Mouse (Mus musculus) liver, embryonic 14.5 days (tissue): ENCODE results near the gene Akap13. TPM values are rescaled to one million over a fixed set of nuclear protein-coding genes. Genes with fewer than 3 reads are reported as not detected.

Experiments used
- ATAC-seq: fragments of 200-750 bp; cut with Nextera tagmentation; 2 replicates; pipeline ENCODE4 v1.8.0; 2017; ENCODE audit warnings: moderate number of reproducible peaks, mild to moderate bottlenecking, moderate library complexity; ENCODE audit not compliant: insufficient read depth
- DNase-seq, 3 experiments: peaks; one replicate each; pipeline ENCODE4 v3.0.0-alpha.2; 2012 to 2013; ENCODE audit warnings: low read depth in 3 of 3, low spot score in 3 of 3
- H3K27ac ChIP-seq: fragments of 300-500 bp; sonication (generic); 2 replicates; pipeline ENCODE4 v1.5.1; 2014; ENCODE audit warnings: moderate library complexity, mild to moderate bottlenecking, control low read depth, inconsistent platforms
- H3K27me3 ChIP-seq: fragments of 300-500 bp; sonication (generic); 2 replicates; pipeline ENCODE4 v1.6.1; 2014; ENCODE audit warnings: mild to moderate bottlenecking, low read length, moderate library complexity; ENCODE audit not compliant: control insufficient read depth, insufficient read depth
- H3K36me3 ChIP-seq: fragments of 300-500 bp; sonication (generic); replicated peaks from 2 replicates; pipeline ENCODE4 v1.6.1; 2014; ENCODE audit warnings: low read depth; ENCODE audit not compliant: control insufficient read depth, insufficient read depth
- H3K4me1 ChIP-seq, 2 experiments: fragments of 200-500 bp in 1 of 2; fragments of 300-500 bp in 1 of 2; sonication (generic) in 1 of 2; replicated peaks; 2 replicates each; pipeline ENCODE4 v1.6.1; 2012 to 2014; ENCODE audit warnings: antibody characterized with exemption in 1 of 2, inconsistent platforms in 1 of 2, low read length in 1 of 2; ENCODE audit not compliant: control insufficient read depth in 2 of 2, insufficient read depth in 2 of 2
- H3K4me2 ChIP-seq: fragments of 300-500 bp; sonication (generic); 2 replicates; pipeline ENCODE4 v1.6.1; 2014; ENCODE audit warnings: low read depth, mild to moderate bottlenecking, control low read depth, moderate library complexity
- H3K4me3 ChIP-seq, 2 experiments: fragments of 200-500 bp in 1 of 2; fragments of 300-500 bp in 1 of 2; sonication (generic) in 1 of 2; 2 replicates each; pipeline ENCODE4 v1.5.1; 2012 to 2014; ENCODE audit warnings: low read depth in 2 of 2, low read length in 2 of 2, mild to moderate bottlenecking in 2 of 2, control low read depth in 1 of 2, inconsistent platforms in 1 of 2, moderate library complexity in 1 of 2; ENCODE audit not compliant: insufficient read depth in 1 of 2
- H3K9ac ChIP-seq: fragments of 300-500 bp; sonication (generic); replicated peaks from 2 replicates; pipeline ENCODE4 v1.6.1; 2014; ENCODE audit warnings: mild to moderate bottlenecking, control low read depth, moderate library complexity
- H3K9me3 ChIP-seq: fragments of 300-500 bp; sonication (generic); 2 replicates; pipeline ENCODE4 v1.6.1; 2016; ENCODE audit warnings: low read length, mixed read lengths; ENCODE audit not compliant: control insufficient read depth
- CTCF ChIP-seq: IDR thresholded peaks from 2 replicates; pipeline ENCODE4 v1.5.1; 2016; ENCODE audit warnings: antibody characterized with exemption, low read depth, control low read depth
- EP300 ChIP-seq: IDR thresholded peaks from 2 replicates; pipeline ENCODE4 v1.6.1; 2016; ENCODE audit warnings: antibody characterized with exemption, low read depth
- WGBS: fragments of 180-500 bp; shearing (Covaris S2); extraction: QIAGEN DNeasy Blood & Tissue Kit; methylation state at CpG from one replicate; pipeline ENCODE4 v1.1.7; 2014; ENCODE audit not compliant: insufficient replicate concordance; 5-methylcytosine and 5-hydroxymethylcytosine counted together
- polyA plus RNA-seq, 2 experiments: library from polyadenylated mRNA; depleted of rRNA in 1 of 2; stranded (reverse) in 1 of 2; unstranded in 1 of 2; fragments of >200 nt; fragmentation: Nextera tagmentation in 1 of 2; extraction: Ambion mirVana in 1 of 2; gene quantifications; 2 replicates each; pipeline versions ENCODE4 v1.2.1 to v1.2.3; 2012 to 2014

Gene Akap13
- polyA plus RNA-seq, 2 experiments: 9.0 to 28.1 TPM

GRCm38 (mm10) chr7:75587727-75588126 is 132.4 kb downstream of the Akap13 start:
- DNase-seq: peak; percentile 80 to 86 (median 84)
- Histone ChIP-seq H3K4me3 (peak overlapping the region; percentile 63 to 74), H3K27me3 (no peaks in the 10 kb centered on the region), H3K4me2 (peak overlapping the region; percentile 85), H3K36me3 (no peaks in the 10 kb centered on the region; the same call in 1 of the 2 replicates), H3K9ac (peak overlapping the region; percentile 75), H3K4me1 (peaks cover 40 to 55% of the 10 kb centered on the region in 2 experiments), H3K9me3 (no peaks in the 10 kb centered on the region), H3K27ac (peak overlapping the region; percentile 83)
- TF ChIP-seq EP300 (0 out of 2 replicates have a peak, but pooled peaks have one; percentile 29), CTCF (no peak)
- peak; percentile 76 for ATAC-seq
- WGBS: 17% methylated on average over 5 of the region's 5 CpGs

GRCm38 (mm10) chr7:75589304-75589973 is 134.1 kb downstream of the Akap13 start:
- TF ChIP-seq EP300 (0 out of 2 replicates have a peak, but pooled peaks have one; percentile 28), CTCF (peak; percentile 14; the same call in 1 of the 2 replicates)
- Histone ChIP-seq H3K27ac (peak overlapping the region; percentile 83), H3K27me3 (no peaks in the 10 kb centered on the region), H3K4me2 (peak overlapping the region; percentile 40), H3K9me3 (no peaks in the 10 kb centered on the region), H3K4me1 (peaks cover 42 to 51% of the 10 kb centered on the region in 2 experiments), H3K4me3 (no peak overlapping the region), H3K9ac (peak overlapping the region; percentile 54), H3K36me3 (no peaks in the 10 kb centered on the region; the same call in 1 of the 2 replicates)
- DNase-seq (no peak), ATAC-seq (peak; percentile 44)
- whole genome bisulfite sequencing: 45% methylated on average over 8 of the region's 8 CpGs

- peaks cover 47 to 53% of the 10 kb centered on the region in 2 experiments for H3K4me1 ChIP-seq
- TF ChIP-seq CTCF (no peak), EP300 (no peak)
- H3K4me3 ChIP-seq: no peak overlapping the region
- H3K27me3 ChIP-seq: no peaks in the 10 kb centered on the region
- H3K27ac ChIP-seq: no peak overlapping the region
- H3K9ac ChIP-seq: no peak overlapping the region
- no peak overlapping the region for H3K4me2 ChIP-seq
- ATAC-seq (no peak), DNase-seq (no peak)
- H3K9me3 ChIP-seq: no peaks in the 10 kb centered on the region
- 43% methylated on average over 1 of the region's 1 CpGs for WGBS
- H3K36me3 ChIP-seq: no peaks in the 10 kb centered on the region; the same call in 1 of the 2 replicates
Observed at GRCm38 (mm10) chr7:75591961-75592360, 136.6 kb downstream of the Akap13 start.

- DNase-seq: peak in 2 of 3 experiments; percentile 60 to 68
- WGBS: 9% methylated on average over 5 of the region's 5 CpGs
Observed at GRCm38 (mm10) chr7:75594801-75595200, 139.5 kb downstream of the Akap13 start.

GRCm38 (mm10) chr7:75595268-75595667 is 139.9 kb downstream of the Akap13 start:
- H3K9ac ChIP-seq: no peak overlapping the region; the same call in none of the 2 replicates
- peaks cover 27 to 31% of the 10 kb centered on the region in 2 experiments for H3K4me1 ChIP-seq
- no peaks in the 10 kb centered on the region for H3K27me3 ChIP-seq
- peak overlapping the region; percentile 67 for H3K4me2 ChIP-seq
- H3K9me3 ChIP-seq: no peaks in the 10 kb centered on the region
- TF ChIP-seq EP300 (no peak), CTCF (no peak)
- H3K27ac ChIP-seq: peak overlapping the region; percentile 71
- H3K4me3 ChIP-seq: no peak overlapping the region
- ATAC-seq: peak; percentile 72
- no peak for DNase-seq
- no peaks in the 10 kb centered on the region for H3K36me3 ChIP-seq

More at GRCm38 (mm10) chr7:75594801-75595200, 139.5 kb downstream of the Akap13 start:
- ATAC-seq: peak; percentile 79
- H3K36me3 ChIP-seq: no peaks in the 10 kb centered on the region
- no peaks in the 10 kb centered on the region for H3K27me3 ChIP-seq
- H3K27ac ChIP-seq: no peak overlapping the region; the same call in 1 of the 2 replicates
- H3K9me3 ChIP-seq: no peaks in the 10 kb centered on the region
- peaks cover 32 to 33% of the 10 kb centered on the region in 2 experiments for H3K4me1 ChIP-seq
- no peak for TF ChIP-seq CTCF
- no peak for TF ChIP-seq EP300
- no peak overlapping the region for H3K9ac ChIP-seq
- H3K4me3 ChIP-seq: no peak overlapping the region
- peak overlapping the region; percentile 28; the same call in 1 of the 2 replicates for H3K4me2 ChIP-seq
